Mouse (Mus musculus) CH12.LX (cell line): Measurements from ENCODE around the gene Hist2h2aa2. TPM values are rescaled to one million over a fixed set of nuclear protein-coding genes. Genes with fewer than 3 reads are reported as not detected.
"Not testable (repeated sequence)": the region's sequence is repeated elsewhere in the genome, so short reads cannot be mapped to it uniquely, and the experiment has no call there.

Experiments used
- DNase-seq: peaks from one replicate; pipeline ENCODE4 v3.0.0-alpha.2; 2013; ENCODE audit errors: extremely low read depth
- H3K27ac ChIP-seq: 2 replicates; pipeline ENCODE4 v1.5.1; 2012; ENCODE audit warnings: low read depth, mild to moderate bottlenecking, control low read depth, moderate library complexity; ENCODE audit not compliant: insufficient read depth
- H3K27me3 ChIP-seq: replicated peaks from 2 replicates; pipeline ENCODE3; 2012; ENCODE audit warnings: inconsistent platforms
- H3K36me3 ChIP-seq, 2 experiments: replicated peaks in 1 of 2; 2 replicates each; pipeline versions ENCODE3 to v1.6.1; 2012; ENCODE audit warnings: inconsistent platforms in 1 of 2, low read length in 1 of 2, mild to moderate bottlenecking in 1 of 2, mixed read lengths in 1 of 2, moderate library complexity in 1 of 2; ENCODE audit not compliant: control insufficient read depth in 1 of 2, insufficient read depth in 1 of 2
- H3K4me1 ChIP-seq, 2 experiments: 2 replicates each; pipeline ENCODE4 v1.6.1; 2012; ENCODE audit warnings: inconsistent platforms in 1 of 2, moderate library complexity in 1 of 2; ENCODE audit not compliant: insufficient read depth in 2 of 2, control insufficient read depth in 1 of 2
- H3K4me2 ChIP-seq: 2 replicates; pipeline ENCODE4 v1.6.1; 2012; ENCODE audit warnings: low read depth, mild to moderate bottlenecking, control low read depth; ENCODE audit not compliant: poor library complexity, insufficient read depth, severe bottlenecking
- H3K4me3 ChIP-seq, 3 experiments: fragments of 150-350 bp in 1 of 3; sonication (generic) in 1 of 3; replicated peaks in 1 of 3; 2 replicates each; pipeline versions ENCODE3 to v1.5.1; 2011 to 2012; ENCODE audit warnings: low read depth in 2 of 3, low read length in 2 of 3, mild to moderate bottlenecking in 2 of 3, moderate library complexity in 2 of 3, control low read depth in 1 of 3, improper control_type of control experiment in 1 of 3, inconsistent platforms in 1 of 3, mixed read lengths in 1 of 3; ENCODE audit not compliant: poor library complexity in 1 of 3
- H3K79me2 ChIP-seq: replicated peaks from 2 replicates; pipeline ENCODE4 v1.6.1; 2012; ENCODE audit warnings: mild to moderate bottlenecking, moderate library complexity; ENCODE audit not compliant: control insufficient read depth, poor library complexity, insufficient read depth, severe bottlenecking; ENCODE audit errors: extremely low read depth
- H3K9ac ChIP-seq: 2 replicates; pipeline ENCODE4 v1.6.1; 2012; ENCODE audit warnings: low read depth, mild to moderate bottlenecking, control low read depth, moderate library complexity; ENCODE audit not compliant: insufficient read depth
- H3K9me3 ChIP-seq: replicated peaks from 2 replicates; pipeline ENCODE3; 2012; ENCODE audit warnings: low read length, inconsistent platforms, mixed read lengths
- CTCF ChIP-seq, 2 experiments: IDR thresholded peaks in 1 of 2; conservative IDR thresholded peaks in 1 of 2; 2 replicates each; pipeline ENCODE4 v1.5.1; 2011 to 2012; ENCODE audit warnings: low read depth in 2 of 2, low read length in 2 of 2, improper control_type of control experiment in 1 of 2, inconsistent platforms in 1 of 2, mild to moderate bottlenecking in 1 of 2, moderate library complexity in 1 of 2
- E2F4 ChIP-seq: IDR thresholded peaks from 2 replicates; pipeline ENCODE4 v1.6.1; 2011; ENCODE audit warnings: low read depth, low read length, improper control_type of control experiment; ENCODE audit not compliant: insufficient replicate concordance
- ELF1 ChIP-seq: IDR thresholded peaks from 2 replicates; pipeline ENCODE4 v1.6.1; 2014; ENCODE audit warnings: low read depth, mild to moderate bottlenecking, inconsistent platforms, low read length, improper control_type of control experiment
- EP300 ChIP-seq: IDR thresholded peaks from 2 replicates; pipeline ENCODE4 v1.6.1; 2011; ENCODE audit warnings: low read length, improper control_type of control experiment
- ETS1 ChIP-seq: conservative IDR thresholded peaks from 2 replicates; pipeline ENCODE4 v1.6.1; 2012; ENCODE audit warnings: low read depth, mild to moderate bottlenecking, inconsistent platforms, low read length, improper control_type of control experiment, moderate library complexity
- GABPA ChIP-seq: IDR thresholded peaks from 2 replicates; pipeline ENCODE4 v1.6.1; 2012; ENCODE audit warnings: low read depth, low read length, improper control_type of control experiment, inconsistent platforms; ENCODE audit not compliant: insufficient replicate concordance
- HCFC1 ChIP-seq: IDR thresholded peaks from 2 replicates; pipeline ENCODE4 v1.6.1; 2012; ENCODE audit warnings: low read depth, mild to moderate bottlenecking, inconsistent platforms, low read length, improper control_type of control experiment
- IRF4 ChIP-seq: IDR thresholded peaks from 2 replicates; pipeline ENCODE4 v1.6.1; 2014; ENCODE audit warnings: low read depth, mild to moderate bottlenecking, inconsistent platforms, low read length, improper control_type of control experiment
- KAT2A ChIP-seq: IDR thresholded peaks from 2 replicates; pipeline ENCODE4 v1.6.1; 2012; ENCODE audit warnings: low read length, improper control_type of control experiment, inconsistent platforms; ENCODE audit not compliant: insufficient replicate concordance
- MAFK ChIP-seq: IDR thresholded peaks from 2 replicates; pipeline ENCODE4 v1.6.1; 2011; ENCODE audit warnings: low read length, improper control_type of control experiment; ENCODE audit not compliant: insufficient replicate concordance
- MEF2A ChIP-seq: IDR thresholded peaks from 2 replicates; pipeline ENCODE4 v1.6.1; 2014; ENCODE audit warnings: low read depth, mild to moderate bottlenecking, inconsistent platforms, low read length, improper control_type of control experiment, borderline replicate concordance
- MXI1 ChIP-seq: IDR thresholded peaks from 2 replicates; pipeline ENCODE4 v1.6.1; 2011; ENCODE audit warnings: mild to moderate bottlenecking, low read depth, low read length, improper control_type of control experiment
- NELFE ChIP-seq: IDR thresholded peaks from 2 replicates; pipeline ENCODE4 v1.6.1; 2011; ENCODE audit warnings: low read depth, low read length, improper control_type of control experiment
- POLR2A ChIP-seq: IDR thresholded peaks from 2 replicates; pipeline ENCODE4 v1.6.1; 2011; ENCODE audit warnings: low read depth, mild to moderate bottlenecking, improper control_type of control experiment, low read length
- POLR2AphosphoS2 ChIP-seq: IDR thresholded peaks from 2 replicates; pipeline ENCODE4 v1.6.1; 2011; ENCODE audit warnings: low read depth, low read length, improper control_type of control experiment
- SIN3A ChIP-seq: IDR thresholded peaks from 2 replicates; pipeline ENCODE4 v1.6.1; 2012; ENCODE audit warnings: low read length, improper control_type of control experiment, inconsistent platforms
- SMC3 ChIP-seq: IDR thresholded peaks from 2 replicates; pipeline ENCODE4 v1.6.1; 2011; ENCODE audit warnings: low read depth, low read length, improper control_type of control experiment
- USF1 ChIP-seq: IDR thresholded peaks from 2 replicates; pipeline ENCODE4 v1.6.1; 2014; ENCODE audit warnings: low read depth, mild to moderate bottlenecking, inconsistent platforms, low read length, improper control_type of control experiment
- USF2 ChIP-seq: conservative IDR thresholded peaks from 2 replicates; pipeline ENCODE4 v1.6.1; 2011; ENCODE audit warnings: low read depth, low read length, improper control_type of control experiment
- ZMIZ1 ChIP-seq: IDR thresholded peaks from 2 replicates; pipeline ENCODE4 v1.6.1; 2012; ENCODE audit warnings: low read depth, mild to moderate bottlenecking, inconsistent platforms, low read length, improper control_type of control experiment
- dilution Hi-C: fragments of 300-500 bp; cut with MboI; formaldehyde crosslinking; loops from 2 replicates; pipeline ENCODE4 v1.14.3; 2020; ENCODE audit warnings: low sequenced_read_pairs; ENCODE audit not compliant: extremely low pct_unique_long_range_greater_than_20kb, extremely low pct_ligation_motif_present
- in situ Hi-C: fragments of 300-500 bp; cut with MboI; formaldehyde crosslinking; loops from 3 replicates; pipeline ENCODE4 v1.14.3; 2019; ENCODE audit warnings: low sequenced_read_pairs, low pct_ligation_motif_present, low pct_unique_long_range_greater_than_20kb, mixed read lengths
- polyA plus RNA-seq: library from polyadenylated mRNA; unstranded; fragments of >175 nt; gene quantifications from 2 replicates; pipeline ENCODE4 v1.2.1, GENCODE M21; 2012; ENCODE audit warnings: low read depth; ENCODE audit not compliant: insufficient read length
- total RNA-seq, 2 experiments: library from RNA; depleted of rRNA; stranded (reverse); fragments of 300-350 nt in 1 of 2; fragments of >200 nt in 1 of 2; gene quantifications; 2 replicates each; pipeline ENCODE4 v1.2.3; 2012 to 2014

The Hist2h2aa2 gene
- total and polyA plus RNA-seq, 3 experiments, result 2.7 to 5,136 TPM; not detected in 1

DNA sequence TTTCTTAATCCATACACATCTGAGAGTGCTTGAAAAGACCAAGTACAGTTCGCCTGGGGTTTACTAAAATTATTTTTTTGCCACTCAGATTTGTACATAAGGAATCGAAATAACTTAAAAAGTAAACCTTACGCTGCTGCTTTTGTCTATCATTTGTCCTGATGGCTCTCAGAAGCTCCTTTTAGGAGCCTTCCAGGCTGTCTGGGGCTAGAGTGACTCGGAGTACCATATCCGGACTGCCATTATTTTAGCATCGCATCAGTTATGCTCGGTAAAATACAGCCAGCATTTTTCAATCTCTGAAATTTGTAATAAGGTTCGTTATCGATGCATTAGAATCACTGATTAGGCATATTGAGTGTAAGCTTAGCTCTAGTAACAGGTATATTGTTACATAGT lies 722 bp upstream of the Hist2h2aa2 start:
- peak overlapping the region; percentile 95 for H3K9ac ChIP-seq
- dilution Hi-C loops (no loop called here), in situ Hi-C loops (no loop called here)
- H3K79me2 ChIP-seq, result no peaks in the 10 kb centered on the region
- no peak overlapping the region for H3K4me2 ChIP-seq
- H3K4me3 ChIP-seq, result peak overlapping the region in 2 of 3 experiments; percentile 20 to 40
- no peaks in the 10 kb centered on the region for H3K36me3 ChIP-seq
- H3K27me3 ChIP-seq, result no peaks in the 10 kb centered on the region
- no peaks in the 10 kb centered on the region for H3K9me3 ChIP-seq
- peak overlapping the region; percentile 57; the same call in 1 of the 2 replicates for H3K27ac ChIP-seq
- DNase-seq, result no peak
- peaks cover 10 to 42% of the 10 kb centered on the region in 2 experiments for H3K4me1 ChIP-seq
- peak; percentile 32; the same call in 1 of the 2 replicates for TF ChIP-seq NELFE
- TF ChIP-seq E2F4, result no peak

DNA sequence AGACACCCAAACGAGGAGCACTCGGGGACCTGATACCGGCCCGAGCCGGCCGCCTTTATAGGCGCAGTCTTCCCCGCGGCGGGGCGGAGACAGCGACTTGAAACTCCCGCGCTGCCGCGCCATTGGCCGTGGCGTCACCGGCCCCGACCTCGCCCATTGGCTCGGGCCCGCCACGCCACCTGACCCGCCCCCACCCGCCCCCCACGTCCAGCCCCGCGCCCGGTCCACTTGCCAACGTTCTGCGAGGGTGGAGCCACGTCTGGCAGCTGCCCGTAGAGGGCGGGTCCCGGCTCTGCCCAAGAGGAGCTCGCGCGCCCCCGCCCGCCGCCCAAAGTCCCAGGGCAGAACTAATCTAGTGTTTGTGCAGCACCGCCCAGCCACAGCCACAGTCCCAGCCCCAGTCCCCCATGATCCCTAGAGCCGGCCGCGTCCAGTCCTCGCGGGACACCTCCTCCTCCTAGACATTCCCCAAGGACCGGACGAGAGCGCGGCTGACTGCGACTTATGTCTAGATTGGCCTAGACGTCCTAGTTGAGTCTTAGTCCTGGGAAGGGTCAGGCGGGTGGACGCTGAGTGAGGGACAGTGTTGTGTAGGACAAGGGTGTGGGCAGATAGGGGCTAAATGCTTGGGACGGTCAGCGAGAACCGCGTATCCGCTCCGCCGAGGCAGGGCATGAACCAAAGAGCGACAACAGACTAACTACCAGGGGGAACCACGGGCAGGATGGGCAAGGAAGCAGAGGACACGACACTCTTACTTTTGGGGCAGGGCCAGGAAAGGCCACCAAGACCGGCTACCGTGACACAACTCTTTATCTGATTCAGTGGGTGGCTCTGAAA lies 902 bp downstream of the Hist2h2aa2 start, which contains the start of gene Hist2h3c2:
Hist2h3c2 (minus strand) TSS at position 174 of the 840 bp plus-strand sequence.
- H3K27me3 ChIP-seq, in situ Hi-C loops, H3K36me3 ChIP-seq, H3K79me2 ChIP-seq, dilution Hi-C loops, H3K9me3 ChIP-seq, DNase-seq: not testable (repeated sequence)
- peak within 1 kb of the TSS; percentile 80 for H3K9ac ChIP-seq
- peak; percentile 65 for TF ChIP-seq ZMIZ1
- TF ChIP-seq POLR2A, result peak; percentile 56
- peak; percentile 79 for TF ChIP-seq POLR2AphosphoS2
- peaks cover 8 to 49% of the 10 kb centered on the region in 2 experiments for H3K4me1 ChIP-seq
- H3K4me3 ChIP-seq, result peak within 1 kb of the TSS; percentile 55 to 84 (median 76)
- peak within 1 kb of the TSS; percentile 98 for H3K27ac ChIP-seq
- H3K4me2 ChIP-seq, result peak within 1 kb of the TSS; percentile 31

DNA sequence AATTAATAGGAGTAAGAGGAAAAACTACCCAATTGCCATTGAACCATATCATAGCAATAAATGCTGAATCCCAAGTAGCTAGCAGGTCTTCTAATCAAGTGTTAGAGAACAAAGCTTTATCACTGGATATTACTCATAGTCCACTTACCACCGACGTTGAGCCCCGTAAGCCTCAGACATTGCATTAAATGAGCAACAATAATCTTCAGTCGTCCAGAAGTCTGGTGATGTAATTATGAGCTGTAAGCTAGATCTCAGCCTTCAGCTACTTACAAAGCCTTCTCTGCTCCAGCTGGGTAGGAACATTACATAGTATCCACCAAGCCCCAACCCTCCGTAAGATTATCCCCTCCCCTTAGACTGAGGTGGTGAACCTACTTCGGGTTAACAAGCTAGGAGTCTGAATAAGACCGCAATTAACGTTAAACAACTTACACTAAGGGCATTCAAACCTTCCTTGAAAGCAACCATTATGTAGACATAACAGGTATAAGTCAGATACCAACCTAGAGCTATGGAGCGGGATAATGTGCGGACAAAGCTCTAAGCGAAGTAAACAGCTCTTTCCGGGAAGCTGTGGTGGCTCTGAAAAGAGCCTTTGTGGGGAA lies 2.1 kb downstream of the Hist2h2aa2 start:
- peak overlapping the region; percentile 55 to 84 (median 76) for H3K4me3 ChIP-seq
- peak overlapping the region; percentile 92 for H3K27ac ChIP-seq
- H3K9me3 ChIP-seq, result no peaks in the 10 kb centered on the region
- no peaks in the 10 kb centered on the region for H3K36me3 ChIP-seq
- DNase-seq, result peak; percentile 74
- H3K9ac ChIP-seq, result peak overlapping the region; percentile 80
- H3K27me3 ChIP-seq, result no peaks in the 10 kb centered on the region
- peak overlapping the region; percentile 31 for H3K4me2 ChIP-seq
- dilution Hi-C loops, result no loop called here
- H3K79me2 ChIP-seq, result no peaks in the 10 kb centered on the region
- TF ChIP-seq USF2, result 0 out of 2 replicates have a peak, but pooled peaks have one; percentile 34
- TF ChIP-seq ETS1, result no peak
- TF ChIP-seq USF1, result no peak
- TF ChIP-seq NELFE, result peak; percentile 10; the same call in 1 of the 2 replicates
- no peak for TF ChIP-seq SIN3A
- peak; percentile 17; the same call in 1 of the 2 replicates for TF ChIP-seq HCFC1
- no peak for TF ChIP-seq MEF2A
- TF ChIP-seq POLR2A, result peak; percentile 81
- TF ChIP-seq ELF1, result no peak
- TF ChIP-seq ZMIZ1, result peak; percentile 98
- no peak; the same call in none of the 2 replicates for TF ChIP-seq SMC3
- TF ChIP-seq KAT2A, result no peak
- TF ChIP-seq GABPA, result no peak
- no peak for TF ChIP-seq IRF4
- TF ChIP-seq EP300, result no peak
- no peak for TF ChIP-seq CTCF (conservative IDR thresholded peaks at IDR 0.05 in 1 of 2, IDR thresholded peaks at IDR 0.05 in 1 of 2; ENCODE audit: low read depth in 2 of 2, low read length in 2 of 2)
- TF ChIP-seq POLR2AphosphoS2, result peak; percentile 99
- TF ChIP-seq MAFK, result no peak
- no peak for TF ChIP-seq MXI1
- TF ChIP-seq, all 38 proteins: peak for 6
- peaks cover under 1 to 48% of the 10 kb centered on the region in 2 experiments; a peak in 3 of 4 replicates for H3K4me1 ChIP-seq
- in situ Hi-C loops, result no loop called here
